ENCODE assay signal across 31 mouse cellular contexts in the genomic region with DNA sequence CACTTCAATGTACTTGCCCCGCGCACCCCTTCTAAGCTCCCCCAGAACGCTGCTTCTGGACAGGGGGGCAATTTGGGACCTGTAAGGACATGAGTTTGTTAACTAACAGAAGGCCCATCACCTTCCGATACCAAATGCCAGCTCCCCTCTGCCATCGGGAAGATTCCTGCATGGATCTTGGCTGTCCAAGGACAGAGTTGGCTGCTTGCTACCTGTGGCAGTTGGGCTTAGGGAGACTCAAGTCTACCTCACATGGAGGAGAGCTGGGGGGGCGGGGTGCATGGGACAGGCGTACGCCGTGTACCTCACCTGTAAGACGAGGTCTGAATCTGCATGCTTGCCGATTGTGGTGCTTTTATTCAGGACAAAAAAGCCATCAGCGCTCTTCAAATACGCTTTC. TPM values are rescaled to one million over a fixed set of nuclear protein-coding genes. Genes with fewer than 3 reads are reported as not detected.
"Had no signal": no experiment of that assay in that cellular context is flagged by ENCODE, and none has a peak within 500 bp of the region (broad histone marks: within the 10 kb centered on the region; RNA-seq: fewer than 3 reads in every experiment).

No protein-coding gene starts in this region.

- H3K4me2 ChIP-seq: limb, embryonic 12.5 days; limb, embryonic 13.5 days; limb, embryonic 15.5 days; liver, embryonic 11.5 days; liver, embryonic 12.5 days; liver, embryonic 13.5 days; liver, embryonic 15.5 days; lung, embryonic 14.5 days; lung, embryonic 15.5 days; midbrain, embryonic 11.5 days; midbrain, embryonic 12.5 days; midbrain, embryonic 13.5 days; midbrain, embryonic 15.5 days; neural tube, embryonic 12.5 days had no signal

- H3K9me3 ChIP-seq: limb, embryonic 10.5 days; limb, embryonic 12.5 days; limb, embryonic 13.5 days; limb, embryonic 15.5 days; liver, embryonic 12.5 days; liver, embryonic 13.5 days; liver, embryonic 15.5 days; lung, embryonic 15.5 days; megakaryocyte, embryonic 14.5 days; midbrain, embryonic 12.5 days; midbrain, embryonic 13.5 days; midbrain, embryonic 15.5 days; neural tube, embryonic 12.5 days had no signal

- H3K27me3 ChIP-seq: midbrain, embryonic 15.5 days; neural tube, embryonic 12.5 days had no signal

- H3K27ac ChIP-seq: limb, embryonic 10.5 days; limb, embryonic 12.5 days; limb, embryonic 13.5 days; limb, embryonic 15.5 days; liver, embryonic 12.5 days; liver, embryonic 13.5 days; liver, embryonic 14.5 days; liver, embryonic 15.5 days; lung, embryonic 15.5 days; macrophage; midbrain, embryonic 12.5 days; midbrain, embryonic 13.5 days; midbrain, embryonic 15.5 days; neural tube, embryonic 12.5 days had no signal

- H3K36me3 ChIP-seq: limb, embryonic 10.5 days; limb, embryonic 12.5 days; limb, embryonic 13.5 days; limb, embryonic 15.5 days; liver, embryonic 12.5 days; liver, embryonic 13.5 days; liver, embryonic 15.5 days; lung, embryonic 15.5 days; midbrain, embryonic 12.5 days; midbrain, embryonic 13.5 days; midbrain, embryonic 15.5 days; neural tube, embryonic 12.5 days had no signal

- H3K9ac ChIP-seq: limb, embryonic 12.5 days; limb, embryonic 13.5 days; limb, embryonic 15.5 days; liver, embryonic 12.5 days; liver, embryonic 13.5 days; liver, embryonic 14.5 days; liver, embryonic 15.5 days; liver, postnatal 0 days; lung, embryonic 14.5 days; lung, embryonic 15.5 days; midbrain, embryonic 12.5 days; midbrain, embryonic 13.5 days; midbrain, embryonic 15.5 days; neural tube, embryonic 12.5 days had no signal

- ATAC-seq: liver, embryonic 12.5 days; liver, postnatal 0 days; lung, postnatal 0 days; midbrain, embryonic 13.5 days; midbrain, embryonic 15.5 days; midbrain, embryonic 16.5 days had no signal

- DNase-seq: left cerebral cortex, postnatal 4 days; liver; liver, embryonic 13.5 days; liver, postnatal 0 days; lung, adult 18-20 months; lung, adult 2 months; lung, embryonic 14.5 days; lung, postnatal 10 days; lung, postnatal 14 days; lung, postnatal 36 days; lung, postnatal 4 days had no signal

- H3K4me3 ChIP-seq: limb, embryonic 10.5 days; limb, embryonic 12.5 days; limb, embryonic 13.5 days; limb, embryonic 15.5 days; liver, embryonic 12.5 days; liver, embryonic 13.5 days; liver, embryonic 15.5 days; lung, embryonic 15.5 days; megakaryocyte, embryonic 14.5 days; midbrain, embryonic 12.5 days; midbrain, embryonic 13.5 days; midbrain, embryonic 15.5 days; myocyte; neural tube, embryonic 12.5 days had no signal

RNA-seq across cellular contexts. Expression of gene Fhad1, which starts 3.6 kb away (rescaled TPM):
- polyA plus RNA-seq: liver, embryonic 16.5 days had no signal
